Mouse (Mus musculus) heart, postnatal 10 days (tissue): ENCODE data around the gene Senp7. TPM values are rescaled to one million over a fixed set of nuclear protein-coding genes. Genes with fewer than 3 reads are reported as not detected.
A peak's percentile ranks its signal among the peaks of the same experiment; 100 is the strongest.
"Not testable (repeated sequence)": the region's sequence is repeated elsewhere in the genome, so short reads cannot be mapped to it uniquely, and the experiment has no call there.

Experiments
- DNase-seq, 2 experiments: peaks; one replicate each; pipeline ENCODE4 v3.0.0; 2021
- intact Hi-C: fragments of 180-260 bp; cut with DNase I; formaldehyde crosslinking; loops from one replicate; pipeline ENCODE4 v1.15.1; 2025
- total RNA-seq, 2 experiments: library from RNA; stranded (reverse); gene quantifications; 2 replicates each; pipeline ENCODE4 v1.2.3; 2021

Gene Senp7
- total RNA-seq, result 10 to 100 TPM; 19.8 to 21.6 TPM

DNA sequence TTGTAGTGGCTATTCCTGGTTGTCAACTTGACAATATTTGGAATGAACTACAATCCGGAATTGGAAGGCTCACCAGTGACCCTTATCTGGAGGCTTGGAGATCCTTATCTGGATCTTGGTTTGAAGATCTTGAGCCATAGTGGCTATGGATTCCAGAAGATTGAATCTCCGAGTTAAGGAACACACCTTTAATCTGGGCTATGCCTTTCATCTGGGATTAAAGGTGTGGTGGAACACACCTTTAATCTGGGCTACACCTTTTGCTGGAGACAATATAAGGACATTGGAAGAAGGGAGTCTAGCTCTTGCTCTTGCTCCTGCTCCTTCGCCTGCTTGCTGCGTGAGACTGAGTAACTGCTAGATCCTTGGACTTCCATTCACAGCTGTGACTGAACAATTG, at the start of gene Senp7:
Senp7 (plus strand) TSS at position 301 of the 400 bp plus-strand sequence.
- DNase-seq, intact Hi-C loops: not testable (repeated sequence)

DNA sequence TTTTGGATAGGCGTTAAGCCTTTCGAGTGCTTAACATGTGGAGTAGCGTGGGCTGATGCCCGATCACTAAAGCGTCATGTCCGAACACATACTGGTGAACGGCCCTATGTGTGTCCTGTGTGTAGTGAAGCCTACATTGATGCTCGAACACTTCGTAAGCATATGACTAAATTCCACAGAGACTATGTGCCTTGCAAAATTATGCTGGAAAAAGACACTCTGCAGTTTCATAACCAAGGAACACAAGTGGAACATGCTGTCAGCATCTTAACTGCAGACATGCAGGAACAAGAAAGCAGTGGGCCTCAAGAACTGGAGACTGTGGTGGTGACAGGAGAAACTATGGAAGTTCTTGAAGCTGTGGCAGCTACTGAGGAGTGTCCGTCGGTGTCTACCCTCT, 41.3 kb upstream of the Senp7 start:
- no peak for DNase-seq
- intact Hi-C loops, result no loop called here

DNA sequence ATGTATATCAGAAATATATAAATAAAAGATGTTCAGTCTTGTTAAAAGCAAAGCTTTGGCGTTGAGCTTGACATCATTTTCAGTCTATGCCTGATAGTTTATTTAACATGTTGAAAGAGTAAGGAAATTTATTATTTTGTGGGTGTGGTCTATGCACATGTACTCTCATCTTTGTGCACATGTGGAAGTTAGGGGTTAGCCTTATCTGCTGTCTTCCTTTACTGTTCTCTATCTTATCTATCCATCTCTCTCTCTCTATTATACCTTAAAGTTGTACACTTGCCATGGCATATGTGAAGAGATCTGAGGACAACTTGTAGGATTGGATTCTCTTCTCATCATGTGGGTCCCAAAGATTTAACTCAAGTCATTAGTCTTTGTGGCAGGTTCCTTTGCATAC, 39.3 kb upstream of the Senp7 start:
- DNase-seq, result no peak
- intact Hi-C loops, result no loop called here

DNA sequence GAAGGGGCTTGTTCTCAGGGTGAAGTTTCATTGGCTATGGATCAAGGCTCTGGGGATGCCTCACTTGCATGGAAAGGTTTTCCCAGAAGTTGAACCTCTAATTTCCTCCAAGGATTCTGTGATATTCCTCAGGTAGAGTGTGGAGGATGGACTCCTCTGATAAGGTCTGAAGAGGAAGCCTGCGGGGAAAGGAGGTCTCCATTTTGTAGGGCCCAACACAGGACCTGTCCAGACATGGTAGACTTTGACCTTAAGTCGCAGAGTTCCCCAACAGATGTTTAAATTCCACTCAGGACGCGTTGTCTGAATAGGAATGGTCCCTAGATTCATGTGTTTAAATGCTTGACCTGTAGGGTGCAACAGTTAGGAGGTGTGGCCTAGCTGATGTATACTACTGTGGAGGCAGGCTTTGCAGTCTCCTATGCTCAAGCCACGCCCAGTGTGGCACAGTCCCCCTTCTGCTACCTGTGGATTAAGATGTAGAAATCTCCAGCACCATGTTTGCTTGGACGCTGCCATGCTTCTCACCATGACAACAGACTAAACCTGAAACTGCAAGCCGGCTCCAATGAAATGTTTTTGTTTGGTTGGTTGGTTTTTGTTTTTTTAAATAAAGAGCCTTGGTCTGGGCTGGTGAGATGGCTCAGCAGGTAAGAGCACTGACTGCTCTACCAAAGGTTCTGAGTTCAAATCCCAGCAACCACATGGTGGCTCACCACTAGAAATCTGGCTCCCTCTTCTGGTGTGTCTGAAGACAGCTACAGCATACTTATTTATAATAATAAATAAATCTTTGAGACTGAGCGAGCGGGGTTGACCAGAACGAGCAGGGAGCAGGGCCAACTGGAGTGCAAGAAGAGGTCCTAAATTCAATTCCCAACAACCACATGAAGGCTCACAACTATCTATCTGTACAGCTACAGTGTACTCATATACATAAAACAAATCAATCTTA, 35.1 kb upstream of the Senp7 start:
- intact Hi-C loops, result no loop called here
- no peak for DNase-seq

DNA sequence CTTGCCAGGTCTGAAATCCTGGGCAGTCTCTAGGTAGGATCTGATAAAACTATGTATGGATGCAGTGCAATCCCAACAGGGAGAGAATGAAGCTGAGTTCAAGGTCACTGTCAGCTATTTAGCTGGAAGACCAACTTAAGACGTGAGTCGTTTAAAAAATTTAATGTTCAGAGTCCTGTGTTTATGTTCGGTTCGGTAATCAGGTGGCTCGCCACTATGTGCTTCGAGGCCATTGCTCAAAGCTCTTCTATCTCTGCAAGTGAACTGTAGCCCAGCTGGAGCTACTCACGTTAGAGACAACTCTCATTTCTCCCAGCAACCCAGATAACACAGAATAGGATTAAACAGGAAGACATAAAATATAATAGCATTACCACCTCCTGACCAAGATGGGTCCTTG, 34.1 kb upstream of the Senp7 start:
- DNase-seq, result no peak
- intact Hi-C loops, result no loop called here

DNA sequence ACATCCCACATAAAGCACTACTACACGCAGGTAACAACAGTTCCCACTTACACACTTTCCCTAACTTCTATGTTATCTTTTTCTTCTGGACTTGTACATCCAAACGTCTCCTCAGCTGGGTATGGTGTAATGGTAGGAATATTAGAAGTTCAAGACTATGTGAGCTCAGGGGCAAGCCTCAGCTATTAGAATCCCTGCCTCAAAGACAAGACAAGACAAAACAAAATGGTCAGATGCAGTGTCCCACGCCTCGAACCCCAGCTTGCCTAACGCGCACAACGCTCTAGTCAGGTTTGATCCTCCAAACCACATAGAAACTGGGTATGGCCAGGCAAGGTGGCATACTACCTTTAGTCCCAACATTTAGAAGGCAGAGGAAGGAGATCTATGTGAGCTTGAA, 28.5 kb upstream of the Senp7 start:
- intact Hi-C loops, result loop anchor here (5.0 kb wide), 1 partner anchor 43 kb away; no protein-coding TSS in a partner anchor
- no peak for DNase-seq

- intact Hi-C loops, result loop anchor here (2.0 kb wide), 1 partner anchor 53 kb away; no protein-coding TSS in a partner anchor
- no peak for DNase-seq
Measured at GRCm38 (mm10) chr16:56027854-56028629, 20.1 kb upstream of the Senp7 start.

GRCm38 (mm10) chr16:56028722-56029551, 19.2 kb upstream of the Senp7 start:
- intact Hi-C loops, result loop anchor here (2.0 kb wide), 1 partner anchor 54 kb away; no protein-coding TSS in a partner anchor

DNA sequence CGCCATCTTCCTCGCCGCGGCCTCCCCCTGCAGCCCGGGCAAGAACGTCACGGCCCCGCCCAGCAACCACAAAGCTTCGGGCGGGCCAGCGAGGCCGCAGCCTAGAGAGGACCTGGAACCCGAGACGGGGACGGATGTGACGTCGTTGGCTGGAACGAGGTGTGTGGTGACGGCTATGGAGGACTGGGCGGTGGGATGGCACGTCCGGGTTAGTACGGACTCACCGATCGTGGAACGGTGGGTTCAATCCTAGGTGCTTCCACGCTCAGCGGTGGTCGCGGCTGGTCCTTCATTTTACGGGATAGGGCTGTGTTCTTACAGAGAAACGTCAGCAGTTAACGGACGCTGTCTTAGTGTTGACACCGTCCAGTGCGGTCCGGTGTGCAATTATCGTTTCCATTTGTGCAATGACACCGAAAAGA, 18.5 kb upstream of the Senp7 start, which contains the start of gene Pcnp:
Pcnp (minus strand) TSS at position 79 of the 422 bp plus-strand sequence.
- intact Hi-C loops, result loop anchor here (2.0 kb wide), 1 partner anchor 55 kb away; no protein-coding TSS in a partner anchor
- DNase-seq, result peak; percentile 99

More at GRCm38 (mm10) chr16:56028722-56029551, 19.2 kb upstream of the Senp7 start:
- DNase-seq, result no peak

GRCm38 (mm10) chr16:56034566-56034965, 13.6 kb upstream of the Senp7 start:
- intact Hi-C loops, result no loop called here
- DNase-seq, result no peak

- intact Hi-C loops, result no loop called here
- no peak for DNase-seq
Measured at GRCm38 (mm10) chr16:56036501-56036900, 11.6 kb upstream of the Senp7 start.

DNA sequence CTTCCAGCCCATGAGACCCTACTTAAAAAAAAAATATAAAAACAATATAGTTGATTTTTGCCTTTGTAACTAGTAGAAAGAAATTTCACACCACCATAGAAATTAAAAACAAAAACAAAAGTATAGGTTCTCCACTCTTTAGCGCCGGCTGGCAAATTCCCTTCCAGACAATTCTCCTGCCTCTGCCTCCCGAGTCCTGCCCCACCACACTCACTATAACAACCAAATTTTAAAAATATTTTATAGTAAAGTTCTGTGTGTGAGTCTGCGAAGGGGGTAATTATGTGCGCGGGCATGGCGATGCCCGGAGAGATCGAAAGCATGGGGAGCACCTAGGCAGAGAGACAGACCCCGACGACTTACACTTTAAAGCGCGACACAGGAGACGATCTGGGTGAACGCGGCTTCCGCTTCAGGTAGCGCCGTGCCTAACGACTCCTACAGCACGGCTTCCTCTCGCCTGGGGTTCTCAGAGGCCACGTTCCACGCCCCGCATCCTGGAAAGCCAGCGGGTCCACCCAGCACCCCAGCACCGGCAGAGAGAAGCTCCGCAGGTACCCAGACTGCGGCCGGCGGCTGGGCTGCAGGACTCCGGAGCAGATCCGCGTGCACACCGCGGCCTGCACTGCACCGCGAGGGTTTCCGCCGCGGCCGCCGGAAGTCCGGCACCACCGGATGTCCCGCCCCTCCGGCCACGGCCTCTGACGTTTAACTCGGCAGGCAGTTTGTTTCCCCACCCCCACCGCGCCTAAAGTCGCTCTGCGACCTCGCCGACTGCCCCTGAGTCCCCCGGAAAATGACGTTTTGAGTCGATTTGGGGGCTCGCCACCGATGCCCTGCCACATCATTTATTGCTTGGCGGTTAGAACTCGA, 10.8 kb upstream of the Senp7 start, which contains the start of gene Trmt10c:
Trmt10c (minus strand) TSS at position 682 of the 873 bp plus-strand sequence.
- intact Hi-C loops, result no loop called here
- DNase-seq, result peak; percentile 94 to 96

DNA sequence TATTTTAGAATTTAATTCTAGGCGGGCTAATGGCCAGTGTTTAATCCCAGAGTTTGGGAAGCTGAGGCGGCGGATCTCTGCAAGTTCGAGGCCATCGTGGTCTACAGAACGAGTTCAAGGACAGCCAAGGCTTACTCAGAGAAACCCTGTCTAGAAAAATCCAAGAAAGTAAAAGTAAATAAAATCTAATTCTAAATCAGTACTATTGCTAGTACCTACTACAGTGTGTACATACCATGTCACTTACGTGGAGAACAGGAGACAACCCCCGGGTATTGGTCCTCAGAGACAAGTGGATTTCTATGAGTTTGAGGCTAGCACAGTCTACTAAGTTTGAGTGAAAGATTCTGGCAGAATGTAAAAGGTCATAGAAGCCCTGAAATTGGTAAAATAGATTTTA, 10.0 kb upstream of the Senp7 start:
- intact Hi-C loops, result no loop called here
- DNase-seq, result no peak

- DNase-seq, result no peak
- intact Hi-C loops, result no loop called here
Measured at GRCm38 (mm10) chr16:56055911-56056310, 7.8 kb downstream of the Senp7 start.

DNA sequence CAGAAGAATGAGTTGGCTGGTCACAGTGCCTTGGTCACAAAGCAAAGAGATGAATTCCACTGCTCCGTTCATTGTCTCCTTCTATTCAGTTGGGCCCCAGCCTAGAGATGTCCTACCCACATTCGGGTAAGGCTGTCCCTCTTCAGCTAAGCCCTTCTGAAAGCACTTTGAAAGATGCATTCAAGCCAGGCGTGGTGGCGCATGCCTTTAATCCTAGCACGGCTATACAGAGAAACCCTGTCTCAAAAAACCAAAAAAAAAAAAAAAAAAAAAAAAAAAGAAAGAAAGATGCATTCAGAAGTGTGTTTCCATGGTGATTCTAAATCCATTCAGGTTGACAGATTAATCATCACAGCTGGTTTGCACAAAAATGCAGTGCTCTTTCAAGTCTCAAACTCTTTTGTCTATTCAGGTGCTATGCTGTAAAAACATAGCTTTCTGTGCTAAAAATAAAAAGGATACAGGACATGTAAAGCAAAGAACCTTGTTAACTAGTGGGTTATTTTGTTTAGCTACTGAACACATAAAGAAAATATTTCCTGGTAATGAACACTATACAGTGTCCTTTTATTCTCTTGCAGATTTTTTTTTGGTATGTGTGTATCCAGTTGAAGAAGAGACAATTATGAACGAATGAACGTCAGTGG, 8.9 kb downstream of the Senp7 start:
- no peak for DNase-seq
- intact Hi-C loops, result no loop called here

DNA sequence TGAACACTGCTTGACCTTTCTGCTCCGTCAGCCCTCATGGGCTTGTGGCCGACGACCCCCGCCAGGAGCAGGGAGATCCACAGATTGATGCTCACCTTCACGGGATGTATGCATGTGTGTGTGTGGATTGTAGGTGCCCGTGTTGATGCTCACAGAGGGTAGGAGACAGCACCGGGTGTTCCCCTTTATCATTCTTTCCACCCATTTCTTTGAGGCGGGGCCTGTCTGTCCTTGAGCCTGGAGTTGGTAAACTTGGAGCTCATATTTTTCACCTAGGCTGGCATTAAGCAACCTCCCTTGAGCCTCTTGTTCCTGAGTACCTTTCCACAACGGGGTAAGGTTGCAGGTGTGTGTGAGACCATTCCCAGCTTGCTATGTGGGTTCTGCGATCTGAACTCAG, 10.0 kb downstream of the Senp7 start:
- no peak for DNase-seq
- intact Hi-C loops, result no loop called here

GRCm38 (mm10) chr16:56061995-56062594, 14.0 kb downstream of the Senp7 start:
- intact Hi-C loops, result loop anchor here (5.0 kb wide), 1 partner anchor 40 kb away; no protein-coding TSS in a partner anchor
- DNase-seq, result no peak

DNA sequence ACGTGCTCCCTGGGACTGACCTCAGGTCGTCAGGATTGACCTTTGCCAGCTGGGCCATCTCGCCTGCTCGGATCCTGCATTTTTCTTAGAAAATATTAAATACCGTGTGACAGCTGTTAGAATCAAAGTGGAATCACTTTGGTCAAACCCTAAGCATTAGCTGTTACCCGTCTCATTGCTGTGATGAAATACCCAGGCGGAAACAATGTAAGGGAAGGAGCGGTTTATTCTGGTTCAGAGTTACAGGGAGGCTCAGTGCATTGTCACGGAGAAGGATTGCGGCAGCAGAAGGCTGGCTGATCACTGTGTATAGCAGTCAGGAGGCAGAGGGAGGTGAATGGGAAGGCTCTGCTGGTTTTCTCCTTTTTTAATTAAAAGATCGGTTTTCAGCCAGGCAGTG, 14.8 kb downstream of the Senp7 start:
- DNase-seq, result no peak
- intact Hi-C loops, result loop anchor here (5.0 kb wide), 1 partner anchor 41 kb away; no protein-coding TSS in a partner anchor
